Mouse (Mus musculus): Measurements from ENCODE around the gene Plcl2.
"Not testable (repeated sequence)": the region's sequence is repeated elsewhere in the genome, so short reads cannot be mapped to it uniquely, and the experiment has no call there.

Plcl2 gene

GRCm38 (mm10) chr17:50534889-50535288 lies 25.7 kb downstream of the Plcl2 start:
- not testable (repeated sequence) for DNase-seq (ENCODE audit: low read depth, low spot score)

- no peak for DNase-seq (ENCODE audit: low read depth, low spot score)
Observed at GRCm38 (mm10) chr17:50536409-50537194, 27.4 kb downstream of the Plcl2 start.

GRCm38 (mm10) chr17:50537786-50538185 lies 28.6 kb downstream of the Plcl2 start:
- DNase-seq (ENCODE audit: low read depth, low spot score): no peak

- DNase-seq (ENCODE audit: low read depth, low spot score): no peak
Observed at GRCm38 (mm10) chr17:50544860-50545259, 35.7 kb downstream of the Plcl2 start.

GRCm38 (mm10) chr17:50545274-50545673 lies 36.1 kb downstream of the Plcl2 start:
- no peak for DNase-seq (ENCODE audit: low read depth, low spot score)

- no peak for DNase-seq (ENCODE audit: low read depth, low spot score)
Observed at GRCm38 (mm10) chr17:50552130-50552529, 42.9 kb downstream of the Plcl2 start.

- no peak for DNase-seq (ENCODE audit: low read depth, low spot score)
Observed at GRCm38 (mm10) chr17:50557566-50558238, 48.5 kb downstream of the Plcl2 start.

GRCm38 (mm10) chr17:50558239-50558625 lies 49.0 kb downstream of the Plcl2 start:
- DNase-seq (ENCODE audit: low read depth, low spot score): no peak

GRCm38 (mm10) chr17:50565376-50566123 lies 56.3 kb downstream of the Plcl2 start:
- DNase-seq (ENCODE audit: low read depth, low spot score): no peak

- DNase-seq (ENCODE audit: low read depth, low spot score): no peak
Observed at GRCm38 (mm10) chr17:50568846-50569245, 59.6 kb downstream of the Plcl2 start.

GRCm38 (mm10) chr17:50570228-50570627 lies 61.0 kb downstream of the Plcl2 start:
- DNase-seq (ENCODE audit: low read depth, low spot score): not testable (repeated sequence)

GRCm38 (mm10) chr17:50570681-50571398 lies 61.6 kb downstream of the Plcl2 start:
- DNase-seq (ENCODE audit: low read depth, low spot score): no peak

- no peak for DNase-seq (ENCODE audit: low read depth, low spot score)
Observed at GRCm38 (mm10) chr17:50574161-50574560, 65.0 kb downstream of the Plcl2 start.

GRCm38 (mm10) chr17:50580416-50580815 lies 71.2 kb downstream of the Plcl2 start:
- no peak for DNase-seq (ENCODE audit: low read depth, low spot score)

- no peak for DNase-seq (ENCODE audit: low read depth, low spot score)
Observed at GRCm38 (mm10) chr17:50586834-50587233, 77.6 kb downstream of the Plcl2 start.

GRCm38 (mm10) chr17:50587941-50588340 lies 78.7 kb downstream of the Plcl2 start:
- no peak for DNase-seq (ENCODE audit: low read depth, low spot score)

GRCm38 (mm10) chr17:50600178-50600577 lies 91.0 kb downstream of the Plcl2 start:
- no peak for DNase-seq (ENCODE audit: low read depth, low spot score)

- DNase-seq (ENCODE audit: low read depth, low spot score): no peak
Observed at GRCm38 (mm10) chr17:50600696-50601095, 91.5 kb downstream of the Plcl2 start.

GRCm38 (mm10) chr17:50606890-50607289 lies 97.7 kb downstream of the Plcl2 start:
- DNase-seq (ENCODE audit: low read depth, low spot score): no peak

GRCm38 (mm10) chr17:50609908-50610307 lies 100.7 kb downstream of the Plcl2 start:
- no peak for DNase-seq (ENCODE audit: low read depth, low spot score)

- no peak for DNase-seq (ENCODE audit: low read depth, low spot score)
Observed at GRCm38 (mm10) chr17:50620794-50621537, 111.8 kb downstream of the Plcl2 start.
